Mouse (Mus musculus) neural tube, embryonic 13.5 days (tissue): ENCODE data around the gene Prpf18. TPM values are rescaled to one million over a fixed set of nuclear protein-coding genes. Genes with fewer than 3 reads are reported as not detected.

Experiments used
- ATAC-seq: fragments of 200-750 bp; cut with Nextera tagmentation; 2 replicates; pipeline ENCODE4 v1.8.0; 2017; ENCODE audit warnings: low read depth, mild to moderate bottlenecking, moderate TSS enrichment, moderate library complexity
- H3K27ac ChIP-seq: fragments of 300-500 bp; sonication (generic); replicated peaks from 2 replicates; pipeline ENCODE4 v1.5.1; 2015; ENCODE audit warnings: moderate library complexity, mild to moderate bottlenecking, inconsistent platforms
- H3K27me3 ChIP-seq: fragments of 300-500 bp; sonication (generic); 2 replicates; pipeline ENCODE4 v1.6.1; 2015; ENCODE audit warnings: mild to moderate bottlenecking, inconsistent platforms
- H3K36me3 ChIP-seq: fragments of 300-500 bp; sonication (generic); 2 replicates; pipeline ENCODE4 v1.6.1; 2015; ENCODE audit warnings: mild to moderate bottlenecking, inconsistent platforms
- H3K4me1 ChIP-seq: fragments of 300-500 bp; sonication (generic); replicated peaks from 2 replicates; pipeline ENCODE4 v1.6.1; 2015; ENCODE audit warnings: inconsistent platforms
- H3K4me2 ChIP-seq: fragments of 300-500 bp; sonication (generic); 2 replicates; pipeline ENCODE4 v1.6.1; 2015; ENCODE audit warnings: inconsistent platforms, mild to moderate bottlenecking, moderate library complexity
- H3K4me3 ChIP-seq: fragments of 300-500 bp; sonication (generic); 2 replicates; pipeline ENCODE4 v1.5.1; 2015; ENCODE audit warnings: mild to moderate bottlenecking, inconsistent platforms
- H3K9ac ChIP-seq: fragments of 300-500 bp; sonication (generic); 2 replicates; pipeline ENCODE4 v1.6.1; 2015; ENCODE audit warnings: moderate library complexity, mild to moderate bottlenecking, inconsistent platforms
- H3K9me3 ChIP-seq: fragments of 300-500 bp; sonication (generic); 2 replicates; pipeline ENCODE4 v1.6.1; 2016; ENCODE audit warnings: inconsistent platforms
- WGBS: fragments of 180-500 bp; shearing (Covaris S2); methylation state at CpG from one replicate; pipeline ENCODE4 v1.1.7; 2015; 5-methylcytosine and 5-hydroxymethylcytosine counted together
- polyA plus RNA-seq: library from polyadenylated mRNA; unstranded; fragments of >200 nt; fragmentation: Nextera tagmentation; extraction: Ambion mirVana; gene quantifications from 2 replicates; pipeline ENCODE4 v1.2.1, GENCODE M21; 2015

The Prpf18 gene
- polyA plus RNA-seq, 1 experiment from 2014 or later = 42.6 TPM

DNA sequence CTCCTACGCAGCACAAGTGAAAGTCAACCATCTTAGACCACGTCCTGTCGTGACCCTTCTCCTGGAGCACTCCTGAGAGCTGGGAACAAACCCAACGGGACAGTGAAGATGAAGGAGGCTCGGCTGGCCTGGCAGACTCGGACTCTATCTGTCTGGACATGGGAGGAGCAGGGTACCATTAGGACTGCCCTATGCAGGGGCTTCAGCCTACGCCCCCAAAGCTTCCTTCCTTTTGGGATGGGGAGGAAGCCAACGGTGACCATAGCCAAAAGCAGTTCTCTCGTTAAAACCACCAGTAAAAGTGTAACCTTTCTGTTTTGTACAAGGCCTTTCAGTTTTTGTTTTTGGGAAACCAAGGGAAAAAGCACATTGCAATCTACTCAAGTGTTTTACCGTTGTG lies 40.2 kb downstream of the Prpf18 start:
- Histone ChIP-seq H3K9ac (no peak overlapping the region), H3K36me3 (peaks cover 80% of the 10 kb centered on the region), H3K4me2 (no peak overlapping the region), H3K27me3 (no peaks in the 10 kb centered on the region), H3K4me1 (peaks cover 9% of the 10 kb centered on the region), H3K27ac (no peak overlapping the region), H3K9me3 (no peaks in the 10 kb centered on the region), H3K4me3 (no peak overlapping the region)
- 88% methylated on average over 10 of the region's 10 CpGs for WGBS
- no peak for ATAC-seq

DNA sequence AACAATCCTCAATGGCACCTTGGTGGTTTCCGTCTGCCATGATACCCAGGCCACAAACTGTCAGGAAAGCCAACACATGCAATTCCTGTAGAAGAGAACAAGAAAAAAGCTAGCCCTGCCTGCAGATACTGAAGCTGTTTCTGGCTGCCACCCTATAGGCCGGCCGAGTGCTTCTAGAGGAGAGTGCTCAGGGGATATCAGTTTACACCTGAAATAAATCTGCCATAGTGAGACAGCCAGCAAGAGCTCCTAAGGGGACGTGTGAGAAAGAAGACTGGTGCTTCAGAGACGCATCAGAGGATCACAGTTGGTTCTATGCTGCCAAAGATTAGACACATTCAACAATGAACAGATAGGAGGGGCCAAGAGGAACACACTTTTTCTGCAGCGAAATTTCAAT lies 40.6 kb downstream of the Prpf18 start:
- no peak overlapping the region for H3K4me2 ChIP-seq
- no peak overlapping the region for H3K4me3 ChIP-seq
- peaks cover 9% of the 10 kb centered on the region for H3K4me1 ChIP-seq
- H3K9me3 ChIP-seq = no peaks in the 10 kb centered on the region
- WGBS = 76% methylated on average over 6 of the region's 6 CpGs
- ATAC-seq = no peak
- peaks cover 84% of the 10 kb centered on the region for H3K36me3 ChIP-seq
- H3K27ac ChIP-seq = no peak overlapping the region
- H3K9ac ChIP-seq = no peak overlapping the region
- no peaks in the 10 kb centered on the region for H3K27me3 ChIP-seq

GRCm38 (mm10) chr2:4609433-4609832 lies 42.5 kb downstream of the Prpf18 start:
- WGBS = 76% methylated on average over 10 of the region's 10 CpGs
- Histone ChIP-seq H3K9me3 (no peaks in the 10 kb centered on the region), H3K27me3 (no peaks in the 10 kb centered on the region), H3K4me2 (no peak overlapping the region), H3K9ac (no peak overlapping the region), H3K36me3 (peaks cover 90% of the 10 kb centered on the region), H3K4me1 (peaks cover 9% of the 10 kb centered on the region), H3K27ac (no peak overlapping the region), H3K4me3 (no peak overlapping the region)
- ATAC-seq = no peak

DNA sequence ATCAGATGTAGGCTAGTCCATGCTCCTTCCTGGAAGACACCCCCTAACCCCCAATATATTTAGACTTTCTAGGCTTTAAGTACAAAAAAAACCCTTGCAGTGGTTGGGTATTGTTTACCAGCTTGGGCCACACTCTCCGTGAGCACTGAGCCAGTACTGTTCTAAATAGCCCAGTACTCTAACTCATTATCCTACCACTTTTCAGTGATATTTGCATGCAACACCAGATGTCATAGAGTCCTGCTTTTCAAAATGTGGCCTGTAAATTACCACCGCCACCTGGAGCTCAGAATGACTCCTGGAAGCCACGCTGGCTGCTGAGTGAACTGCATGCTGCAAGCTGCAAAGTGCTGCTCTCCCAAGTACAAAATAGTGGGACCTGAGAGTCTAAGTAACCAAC lies 43.7 kb downstream of the Prpf18 start:
- Histone ChIP-seq H3K36me3 (peaks cover 98% of the 10 kb centered on the region), H3K27ac (peak overlapping the region; percentile 28; the same call in 1 of the 2 replicates), H3K4me2 (no peak overlapping the region), H3K4me3 (no peak overlapping the region), H3K27me3 (no peaks in the 10 kb centered on the region), H3K9ac (no peak overlapping the region), H3K4me1 (peaks cover 9% of the 10 kb centered on the region), H3K9me3 (no peaks in the 10 kb centered on the region)
- ATAC-seq = no peak
- 63% methylated on average over 3 of the region's 3 CpGs for WGBS

DNA sequence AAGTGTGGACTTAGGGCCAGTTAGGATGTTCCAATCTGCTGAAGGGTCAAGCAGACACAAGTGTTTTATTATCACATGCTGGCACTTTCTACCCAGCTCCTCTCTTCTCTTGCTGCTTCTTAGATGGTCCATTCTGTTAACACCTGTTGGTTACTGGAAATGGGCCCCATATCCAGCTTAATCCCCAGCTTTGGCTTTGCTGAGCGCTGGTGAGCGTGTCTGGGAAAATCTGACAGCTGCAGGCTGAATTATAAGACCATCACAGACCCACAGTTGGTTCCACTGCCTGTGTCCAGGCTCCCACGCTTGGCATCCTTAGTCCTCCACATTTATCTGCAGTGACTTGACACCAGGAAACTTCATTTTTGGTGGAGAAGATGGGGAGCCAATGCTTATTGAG lies 45.4 kb downstream of the Prpf18 start:
- H3K9ac ChIP-seq = no peak overlapping the region
- no peak overlapping the region for H3K4me3 ChIP-seq
- H3K9me3 ChIP-seq = no peaks in the 10 kb centered on the region
- WGBS = 96% methylated on average over 3 of the region's 3 CpGs
- H3K36me3 ChIP-seq = peaks cover 98% of the 10 kb centered on the region
- no peak for ATAC-seq
- no peak overlapping the region for H3K27ac ChIP-seq
- no peaks in the 10 kb centered on the region for H3K27me3 ChIP-seq
- peaks cover 9% of the 10 kb centered on the region for H3K4me1 ChIP-seq
- H3K4me2 ChIP-seq = no peak overlapping the region

DNA sequence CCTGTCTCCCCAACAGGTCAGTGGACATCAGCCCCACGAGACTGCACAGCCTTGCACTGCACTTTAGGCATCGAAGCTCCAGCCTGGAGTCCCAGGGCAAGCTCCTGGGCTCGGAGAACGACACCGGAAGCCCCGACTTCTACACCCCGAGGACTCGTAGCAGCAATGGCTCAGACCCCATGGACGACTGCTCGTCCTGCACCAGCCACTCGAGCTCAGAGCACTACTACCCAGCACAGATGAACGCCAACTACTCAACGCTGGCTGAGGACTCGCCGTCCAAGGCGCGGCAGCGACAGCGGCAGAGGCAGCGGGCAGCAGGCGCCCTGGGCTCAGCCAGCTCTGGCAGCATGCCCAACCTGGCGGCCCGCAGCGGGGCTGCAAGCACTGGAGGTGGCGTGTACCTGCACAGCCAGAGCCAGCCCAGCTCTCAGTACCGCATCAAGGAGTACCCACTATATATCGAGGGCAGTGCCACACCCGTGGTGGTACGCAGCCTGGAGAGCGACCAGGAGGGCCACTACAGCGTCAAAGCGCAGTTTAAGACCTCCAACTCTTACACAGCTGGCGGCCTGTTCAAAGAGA lies 48.5 kb downstream of the Prpf18 start:
- Histone ChIP-seq H3K27me3 (no peaks in the 10 kb centered on the region), H3K4me3 (no peak overlapping the region), H3K27ac (no peak overlapping the region), H3K4me1 (peaks cover 27% of the 10 kb centered on the region), H3K4me2 (no peak overlapping the region), H3K9me3 (no peaks in the 10 kb centered on the region), H3K9ac (no peak overlapping the region), H3K36me3 (peaks cover 75% of the 10 kb centered on the region)
- 90% methylated on average over 33 of the region's 33 CpGs for WGBS
- no peak for ATAC-seq

DNA sequence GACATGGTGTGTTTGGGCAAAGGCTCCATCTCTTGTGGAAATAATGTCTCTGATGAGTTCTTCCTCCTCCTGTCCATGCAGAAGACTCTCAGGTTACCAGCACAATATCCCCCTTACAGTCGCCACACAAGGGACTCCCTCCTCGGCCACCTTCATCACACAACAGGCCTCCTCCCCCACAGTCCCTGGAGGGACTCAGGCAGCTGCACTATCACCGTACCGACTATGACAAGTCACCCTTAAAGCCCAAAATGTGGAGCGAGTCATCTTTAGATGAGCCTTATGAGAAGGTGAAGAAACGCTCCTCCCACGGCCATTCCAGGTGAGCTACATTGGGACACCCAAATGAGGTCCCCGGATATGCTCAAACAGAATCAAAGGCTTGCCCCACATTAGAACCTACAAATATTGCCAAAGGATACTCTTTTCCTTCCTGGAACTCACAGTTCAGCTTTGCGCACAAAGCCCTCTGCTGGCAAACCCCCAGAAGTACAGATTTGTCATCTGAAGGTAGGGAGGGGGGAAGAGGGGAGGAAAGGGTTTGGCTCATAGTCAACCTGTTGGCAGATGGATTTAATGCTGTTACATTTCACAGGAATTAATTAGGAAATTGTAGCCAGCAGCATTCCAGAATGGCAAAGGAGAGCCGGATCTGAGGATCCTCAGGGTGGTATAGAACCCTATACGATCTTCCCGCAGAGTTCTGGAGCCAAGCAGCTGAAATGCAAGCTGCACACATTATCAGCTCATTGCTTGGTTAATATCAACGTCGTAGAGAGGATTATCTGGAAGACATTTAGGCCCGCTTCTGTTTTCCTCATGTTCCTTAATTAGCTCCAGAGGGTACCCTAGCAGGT lies 50.7 kb downstream of the Prpf18 start:
- no peak overlapping the region for H3K27ac ChIP-seq
- no peak overlapping the region for H3K4me2 ChIP-seq
- H3K9ac ChIP-seq = no peak overlapping the region
- H3K9me3 ChIP-seq = no peaks in the 10 kb centered on the region
- WGBS = 56% methylated on average over 15 of the region's 15 CpGs
- no peaks in the 10 kb centered on the region for H3K27me3 ChIP-seq
- H3K36me3 ChIP-seq = peaks cover 73% of the 10 kb centered on the region
- no peak overlapping the region for H3K4me3 ChIP-seq
- ATAC-seq = peak; percentile 51; the same call in 1 of the 2 replicates
- peaks cover 22% of the 10 kb centered on the region for H3K4me1 ChIP-seq

DNA sequence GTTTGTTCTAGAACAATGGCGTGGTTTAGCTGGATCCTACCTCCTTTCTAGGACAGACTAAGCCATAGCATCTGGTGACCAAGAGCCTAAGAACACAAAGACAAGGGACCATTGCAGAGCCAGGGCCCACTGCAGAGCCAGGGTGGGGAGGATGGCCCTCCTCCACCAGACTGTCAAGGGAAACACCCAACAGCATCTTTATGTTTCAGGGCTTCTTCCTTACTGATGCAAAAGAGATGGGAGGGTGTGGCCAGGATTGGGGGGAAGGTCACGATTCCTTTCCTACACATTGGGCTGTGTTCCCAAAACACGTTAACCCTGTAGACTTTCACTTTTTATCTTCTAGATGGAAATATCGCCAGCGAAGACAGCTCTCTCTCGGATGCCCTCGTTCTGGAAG lies 54.9 kb downstream of the Prpf18 start:
- Histone ChIP-seq H3K4me3 (no peak overlapping the region), H3K4me2 (no peak overlapping the region), H3K4me1 (peaks cover 26% of the 10 kb centered on the region), H3K9ac (no peak overlapping the region), H3K27ac (peak overlapping the region; percentile 54; the same call in 1 of the 2 replicates), H3K36me3 (peaks cover 70% of the 10 kb centered on the region), H3K27me3 (no peaks in the 10 kb centered on the region), H3K9me3 (no peaks in the 10 kb centered on the region)
- no peak for ATAC-seq
- 97% methylated on average over 7 of the region's 7 CpGs for WGBS

DNA sequence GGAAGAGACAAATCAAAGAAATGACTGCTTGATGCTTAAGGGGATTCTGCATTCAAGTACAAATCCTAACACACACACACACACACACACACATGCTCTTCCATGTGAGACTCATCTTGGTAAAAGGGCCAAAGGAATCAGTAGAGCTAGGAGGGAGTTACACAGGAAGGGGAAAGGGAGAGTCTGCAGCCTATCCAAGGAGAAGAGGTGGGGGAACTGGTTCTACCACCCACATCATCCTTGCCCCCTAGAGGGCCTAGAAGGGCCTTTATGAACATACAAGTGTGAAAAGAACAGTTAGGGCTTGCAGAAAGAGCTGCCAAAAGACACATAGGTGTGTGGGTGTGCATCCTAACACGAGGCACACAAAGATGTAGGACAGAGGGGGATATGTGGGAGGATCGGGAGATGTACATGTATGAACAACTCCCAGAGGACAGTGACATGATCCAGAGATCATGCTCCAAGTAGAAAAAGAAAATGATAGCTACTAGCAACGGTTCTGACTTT lies 58.0 kb downstream of the Prpf18 start:
- peaks cover 85% of the 10 kb centered on the region for H3K36me3 ChIP-seq
- 99% methylated on average over 3 of the region's 3 CpGs for WGBS
- no peak for ATAC-seq

GRCm38 (mm10) chr2:4593433-4593832 lies 58.5 kb downstream of the Prpf18 start:
- Histone ChIP-seq H3K36me3 (peaks cover 90% of the 10 kb centered on the region), H3K4me2 (no peak overlapping the region), H3K9ac (no peak overlapping the region), H3K9me3 (no peaks in the 10 kb centered on the region), H3K4me1 (peaks cover 8% of the 10 kb centered on the region), H3K27ac (no peak overlapping the region), H3K4me3 (no peak overlapping the region), H3K27me3 (no peaks in the 10 kb centered on the region)
- WGBS = 42% methylated on average over 9 of the region's 9 CpGs
- ATAC-seq = no peak

More for the DNA sequence above, 58.0 kb downstream of the Prpf18 start:
- Histone ChIP-seq H3K9ac (no peak overlapping the region), H3K27me3 (no peaks in the 10 kb centered on the region), H3K4me3 (no peak overlapping the region), H3K27ac (no peak overlapping the region), H3K4me1 (peaks cover 8% of the 10 kb centered on the region), H3K9me3 (no peaks in the 10 kb centered on the region), H3K4me2 (no peak overlapping the region)

GRCm38 (mm10) chr2:4592666-4593065 lies 59.2 kb downstream of the Prpf18 start:
- Histone ChIP-seq H3K36me3 (peaks cover 91% of the 10 kb centered on the region), H3K4me2 (no peak overlapping the region), H3K27me3 (no peaks in the 10 kb centered on the region), H3K4me1 (peaks cover 15% of the 10 kb centered on the region), H3K4me3 (no peak overlapping the region), H3K9me3 (no peaks in the 10 kb centered on the region), H3K27ac (no peak overlapping the region), H3K9ac (no peak overlapping the region)
- 92% methylated on average over 7 of the region's 7 CpGs for WGBS
- no peak for ATAC-seq

DNA sequence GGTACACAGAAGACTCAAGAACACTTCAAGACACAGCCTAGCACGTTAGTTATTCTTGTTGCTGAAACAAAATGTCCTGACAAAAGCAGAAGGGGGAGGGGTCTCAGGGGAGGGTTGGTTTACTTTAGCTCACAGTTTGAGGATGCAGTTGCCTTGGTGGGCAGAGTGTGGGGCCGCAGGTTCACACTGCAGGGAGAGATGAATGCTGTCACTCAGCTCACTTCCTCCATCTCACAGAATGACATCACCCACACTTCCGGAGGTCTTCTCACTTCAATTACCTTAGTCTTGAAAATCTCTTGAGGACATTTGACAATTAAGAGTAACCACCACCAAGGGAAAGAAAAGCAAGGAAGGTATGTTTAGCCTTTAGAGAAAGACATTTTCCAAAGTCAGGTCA lies 60.3 kb downstream of the Prpf18 start:
- ATAC-seq = no peak
- no peak overlapping the region for H3K4me3 ChIP-seq
- H3K9me3 ChIP-seq = no peaks in the 10 kb centered on the region
- peaks cover 91% of the 10 kb centered on the region for H3K36me3 ChIP-seq
- H3K9ac ChIP-seq = no peak overlapping the region
- H3K27ac ChIP-seq = no peak overlapping the region
- 77% methylated on average over 3 of the region's 3 CpGs for WGBS
- H3K4me1 ChIP-seq = peaks cover 23% of the 10 kb centered on the region
- no peak overlapping the region for H3K4me2 ChIP-seq
- no peaks in the 10 kb centered on the region for H3K27me3 ChIP-seq
